Mouse (Mus musculus) gastrocnemius, adult 2 months (tissue): ENCODE measurements around the gene Mast2. TPM values are rescaled to one million over a fixed set of nuclear protein-coding genes. Genes with fewer than 3 reads are reported as not detected.
A peak's percentile ranks its signal among the peaks of the same experiment; 100 is the strongest.

Experiments used
- DNase-seq: peaks from one replicate; pipeline ENCODE4 v3.0.0; 2022
- H3K27ac ChIP-seq: fragments of 200-600 bp; 2 replicates; pipeline ENCODE4 v1.8.1; 2022; ENCODE audit warnings: mild to moderate bottlenecking
- H3K4me3 ChIP-seq: fragments of 200-600 bp; 2 replicates; pipeline ENCODE4 v1.8.1; 2022; ENCODE audit warnings: mild to moderate bottlenecking, moderate library complexity
- CTCF ChIP-seq: fragments of 200-600 bp; IDR thresholded peaks from 2 replicates; pipeline ENCODE4 v1.8.1; 2022; ENCODE audit warnings: antibody characterized with exemption, mild to moderate bottlenecking, moderate library complexity
- intact Hi-C: fragments of 180-260 bp; cut with DNase I; formaldehyde crosslinking; loops from one replicate; pipeline ENCODE4 v1.15.1; 2025
- long read RNA-seq, 2 experiments: library from polyadenylated mRNA; stranded (forward); transcript quantifications; one replicate each; pipeline ENCODE4 v2.0.0; 2021
- total RNA-seq, 2 experiments: library from RNA; stranded (reverse); gene quantifications; 2 replicates each; pipeline ENCODE4 v1.2.3; 2021

Gene Mast2
- total RNA-seq: 10 to 100 TPM; 94.1 to 96.3 TPM
- long read RNA-seq, experiment 1, full-length matches to known transcripts: 40 of 204 reads
- long read RNA-seq, experiment 1, partial matches to known transcripts: 26 of 204 reads
- long read RNA-seq, experiment 1, other reads (novel, unspliced or antisense): 138 of 204 reads
- long read RNA-seq, experiment 2, full-length matches to known transcripts: 35 of 176 reads
- long read RNA-seq, experiment 2, partial matches to known transcripts: 15 of 176 reads
- long read RNA-seq, experiment 2, other reads (novel, unspliced or antisense): 126 of 176 reads

- intact Hi-C loops: loop anchor here (2.0 kb wide), 1 partner anchor 42 kb away; the partner anchor contains the start of gene Ipp
- H3K27ac ChIP-seq: peak within 1 kb of the TSS; percentile 89
- TF ChIP-seq CTCF: no peak
- peak within 1 kb of the TSS; percentile 89 for H3K4me3 ChIP-seq
- DNase-seq: peak; percentile 93
These were observed at the start of gene Mast2 for GRCm38 (mm10) chr4:116464126-116464981. Mast2 (minus strand) TSS chr4:116464183.

- H3K4me3 ChIP-seq: peak within 1 kb of the TSS; percentile 76
- H3K27ac ChIP-seq: peak within 1 kb of the TSS; percentile 94
- TF ChIP-seq CTCF: peak; percentile 46
- peak; percentile 97 for DNase-seq
- intact Hi-C loops: loop anchor here (2.0 to 5.0 kb wide), 3 partner anchors 43 to 165 kb away; partner anchors contain the start of genes Gpbp1l1, Mast2 and Tmem69
These were observed 43.6 kb upstream of the Mast2 start, which contains the start of gene Ipp for GRCm38 (mm10) chr4:116507425-116508218. Ipp (plus strand) TSS chr4:116507549.

GRCm38 (mm10) chr4:116506886-116507424 lies 43.0 kb upstream of the Mast2 start:
- TF ChIP-seq CTCF: no peak
- Histone ChIP-seq H3K27ac (peak overlapping the region; percentile 94), H3K4me3 (peak overlapping the region; percentile 76)
- DNase-seq: peak; percentile 17
- intact Hi-C loops: loop anchor here (2.0 to 5.0 kb wide), 3 partner anchors 42 to 165 kb away; partner anchors contain the start of genes Gpbp1l1, Mast2 and Tmem69

GRCm38 (mm10) chr4:116499978-116500377 lies 36.0 kb upstream of the Mast2 start:
- Histone ChIP-seq H3K27ac (no peak overlapping the region), H3K4me3 (no peak overlapping the region)
- intact Hi-C loops: no loop called here
- TF ChIP-seq CTCF: no peak
- DNase-seq: no peak

- Histone ChIP-seq H3K4me3 (no peak overlapping the region), H3K27ac (no peak overlapping the region)
- intact Hi-C loops: no loop called here
- TF ChIP-seq CTCF: no peak
- no peak for DNase-seq
These were observed 29.7 kb upstream of the Mast2 start for GRCm38 (mm10) chr4:116493646-116494045.

GRCm38 (mm10) chr4:116492460-116492859 lies 28.5 kb upstream of the Mast2 start:
- peak overlapping the region; percentile 16; the same call in 1 of the 2 replicates for H3K27ac ChIP-seq
- intact Hi-C loops: no loop called here
- H3K4me3 ChIP-seq: no peak overlapping the region
- no peak for TF ChIP-seq CTCF
- no peak for DNase-seq

- Histone ChIP-seq H3K4me3 (no peak overlapping the region), H3K27ac (peak overlapping the region; percentile 16; the same call in 1 of the 2 replicates)
- no peak for TF ChIP-seq CTCF
- intact Hi-C loops: no loop called here
- no peak for DNase-seq
These were observed 27.9 kb upstream of the Mast2 start for GRCm38 (mm10) chr4:116491886-116492285.

GRCm38 (mm10) chr4:116491119-116491536 lies 27.1 kb upstream of the Mast2 start:
- intact Hi-C loops: no loop called here
- Histone ChIP-seq H3K27ac (no peak overlapping the region), H3K4me3 (no peak overlapping the region)
- no peak for TF ChIP-seq CTCF
- DNase-seq: no peak

GRCm38 (mm10) chr4:116483476-116483875 lies 19.5 kb upstream of the Mast2 start:
- DNase-seq: no peak

GRCm38 (mm10) chr4:116481322-116481721 lies 17.3 kb upstream of the Mast2 start:
- no peak for DNase-seq
- Histone ChIP-seq H3K4me3 (no peak overlapping the region), H3K27ac (no peak overlapping the region)
- intact Hi-C loops: no loop called here
- no peak for TF ChIP-seq CTCF

More at GRCm38 (mm10) chr4:116483476-116483875, 19.5 kb upstream of the Mast2 start:
- no peak for TF ChIP-seq CTCF
- intact Hi-C loops: no loop called here
- Histone ChIP-seq H3K27ac (no peak overlapping the region), H3K4me3 (no peak overlapping the region)

GRCm38 (mm10) chr4:116463231-116464125 lies 505 bp downstream of the Mast2 start:
- intact Hi-C loops: loop anchor here (2.0 kb wide), 1 partner anchor 43 kb away; the partner anchor contains the start of gene Ipp
- no peak for DNase-seq
- TF ChIP-seq CTCF: no peak
- H3K4me3 ChIP-seq: peak overlapping the region; percentile 89
- peak overlapping the region; percentile 89 for H3K27ac ChIP-seq
